Comparison of ENCODE assay signal across 7 mouse cellular contexts in the genomic region with DNA sequence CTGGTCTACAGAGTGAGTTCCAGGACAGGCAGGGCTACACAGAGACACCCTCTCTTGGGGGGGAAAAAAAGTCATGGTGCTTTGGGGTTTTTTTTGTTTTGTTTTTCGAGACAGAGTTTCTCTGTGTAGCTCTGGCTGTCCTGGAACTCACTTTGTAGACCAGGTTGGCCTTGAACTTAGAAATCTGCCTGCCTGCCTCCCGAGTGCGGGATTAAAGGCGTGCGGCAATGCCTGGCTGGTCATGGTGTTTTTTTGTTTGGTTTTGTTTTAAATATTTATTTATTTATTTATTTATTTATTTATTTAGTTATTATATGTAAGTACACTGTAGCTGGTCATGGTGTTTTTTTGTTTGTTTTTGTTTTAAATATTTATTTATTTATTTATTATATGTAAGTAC. TPM values are rescaled to one million over a fixed set of nuclear protein-coding genes. Genes with fewer than 3 reads are reported as not detected.
DNase-seq lines count a peak whose midpoint lies in the region; ATAC-seq lines count a peak whose summit lies in the region.
"Not testable (repeated sequence)": the region's sequence is repeated elsewhere in the genome, so short reads cannot be mapped to it uniquely, and the experiment has no call there.
"Had no signal": no experiment of that assay in that cellular context is flagged by ENCODE, and none has a peak within 500 bp of the region (broad histone marks: within the 10 kb centered on the region; RNA-seq: fewer than 3 reads in every experiment).

No protein-coding gene starts in this region.

- peak; percentile 74 for DNase-seq in heart, adult 11 months
- DNase-seq in heart, embryonic 10.5 days (ENCODE audit: low spot score), result peak; percentile 50
- DNase-seq in induced T-regulatory cell, adult 2 months (ENCODE audit: low read depth), result peak; percentile 22
- DNase-seq in midbrain, embryonic 11.5 days (ENCODE audit: low spot score, missing footprints), result peak; percentile 72
- DNase-seq in testis, postnatal 10 days (ENCODE audit: low spot score), result peak; percentile 36

- H3K27me3 ChIP-seq in heart, embryonic 10.5 days (ENCODE audit: insufficient read depth, poor library complexity, severe bottlenecking), result peaks cover 55% of the 10 kb centered on the region
- H3K27me3 ChIP-seq in midbrain, embryonic 11.5 days (ENCODE audit: control insufficient read depth, insufficient read depth, low read length), result peaks cover 15% of the 10 kb centered on the region

- ATAC-seq in midbrain, embryonic 11.5 days (ENCODE audit: low FRiP score), result not testable (repeated sequence)

- peaks cover 12% of the 10 kb centered on the region for H3K4me1 ChIP-seq in heart, embryonic 10.5 days
- H3K4me1 ChIP-seq in midbrain, embryonic 11.5 days (ENCODE audit: control insufficient read depth, insufficient read depth, low read length), result not testable (repeated sequence)

- not testable (repeated sequence) for H3K4me3 ChIP-seq in heart, embryonic 10.5 days; midbrain, embryonic 11.5 days (ENCODE audit: low read depth, low read length)

- WGBS in heart, embryonic 10.5 days, result 86% methylated on average over 5 of the region's 5 CpGs
- 90% methylated on average over 5 of the region's 5 CpGs for WGBS in midbrain, embryonic 11.5 days

- H3K9me3 ChIP-seq in heart, embryonic 10.5 days; midbrain, embryonic 11.5 days (ENCODE audit: control insufficient read depth, low read length): not testable (repeated sequence)

- not testable (repeated sequence) for H3K4me2 ChIP-seq in midbrain, embryonic 11.5 days

- not testable (repeated sequence) for H3K27ac ChIP-seq in heart, embryonic 10.5 days; midbrain, embryonic 11.5 days (ENCODE audit: low read depth, low read length)

- not testable (repeated sequence) for H3K36me3 ChIP-seq in heart, embryonic 10.5 days; midbrain, embryonic 11.5 days (ENCODE audit: control insufficient read depth, insufficient read depth, low read length)

- H3K9ac ChIP-seq in midbrain, embryonic 11.5 days (ENCODE audit: low read length), result not testable (repeated sequence)

RNA-seq across cellular contexts. Expression of a gene that starts 2.3 kb away (rescaled TPM):
- polyA plus RNA-seq in heart, embryonic 10.5 days (2016; fragmentation: Nextera tagmentation; extraction: Ambion mirVana), result 0.17 and 4.9 TPM in 2 replicates
- 0.33 and 0.93 TPM in 2 replicates for polyA plus RNA-seq in midbrain, embryonic 11.5 days (2014; fragmentation: Nextera tagmentation; extraction: Ambion mirVana)
- polyA plus RNA-seq: C2C12 had no signal

RNA-seq across cellular contexts. Expression of a gene that starts 16.6 kb away (rescaled TPM):
- 2.2 and 12.2 TPM in 2 replicates for polyA plus RNA-seq in heart, embryonic 10.5 days (2016; fragmentation: Nextera tagmentation; extraction: Ambion mirVana)
- 9.3 and 10.0 TPM in 2 replicates for polyA plus RNA-seq in midbrain, embryonic 11.5 days (2014; fragmentation: Nextera tagmentation; extraction: Ambion mirVana)

RNA-seq across cellular contexts. Expression of a gene that starts 42.9 kb away (rescaled TPM):
- 1.8 and 2.1 TPM in 2 replicates for polyA plus RNA-seq in heart, embryonic 10.5 days (2016; fragmentation: Nextera tagmentation; extraction: Ambion mirVana)
- polyA plus RNA-seq in midbrain, embryonic 11.5 days (2014; fragmentation: Nextera tagmentation; extraction: Ambion mirVana), result 1.9 and 2.5 TPM in 2 replicates
- polyA plus RNA-seq: G1E had no signal

RNA-seq across cellular contexts. Expression of a gene that starts 47.5 kb away (rescaled TPM):
- 0.25 and 4.7 TPM in 2 replicates for polyA plus RNA-seq in heart, embryonic 10.5 days (2016; fragmentation: Nextera tagmentation; extraction: Ambion mirVana)
- 0.11 and 0.12 TPM in 2 replicates for polyA plus RNA-seq in midbrain, embryonic 11.5 days (2014; fragmentation: Nextera tagmentation; extraction: Ambion mirVana)
- polyA plus RNA-seq: G1E had no signal

Comparison
In these comparisons a context has a peak if more than half of its experiments do, and no peak if none do; other contexts are left out.
1. DNase-seq: peak in every context shown above with its lines; median percentile 74 in heart, adult 11 months; 72 in midbrain, embryonic 11.5 days; 50 in heart, embryonic 10.5 days; 36 in testis, postnatal 10 days; 22 in induced T-regulatory cell, adult 2 months.